Mouse (Mus musculus) kidney, postnatal 0 days (tissue): ENCODE data around the gene AC134908.4. TPM values are rescaled to one million over a fixed set of nuclear protein-coding genes. Genes with fewer than 3 reads are reported as not detected.

ENCODE experiments used
- ATAC-seq: fragments of 200-750 bp; cut with Nextera tagmentation; replicated peaks from 2 replicates; pipeline ENCODE4 v1.8.0; 2017; ENCODE audit warnings: low read depth, moderate number of reproducible peaks, moderate TSS enrichment, moderate library complexity; ENCODE audit not compliant: low FRiP score
- DNase-seq: peaks from one replicate; pipeline ENCODE4 v3.0.0-alpha.2; 2016; ENCODE audit warnings: low spot score
- H3K27ac ChIP-seq: fragments of 300-500 bp; sonication (generic); 2 replicates; pipeline ENCODE4 v1.5.1; 2014; ENCODE audit warnings: mild to moderate bottlenecking
- H3K27me3 ChIP-seq: fragments of 300-500 bp; sonication (generic); 2 replicates; pipeline ENCODE4 v1.6.1; 2014; ENCODE audit warnings: low read length, mixed read lengths; ENCODE audit not compliant: insufficient read depth
- H3K36me3 ChIP-seq: fragments of 300-500 bp; sonication (generic); 2 replicates; pipeline ENCODE4 v1.6.1; 2014; ENCODE audit warnings: low read length, mixed read lengths; ENCODE audit not compliant: insufficient read depth
- H3K4me1 ChIP-seq: fragments of 300-500 bp; sonication (generic); replicated peaks from 2 replicates; pipeline ENCODE4 v1.6.1; 2014; ENCODE audit warnings: antibody characterized with exemption, low read length, mixed read lengths; ENCODE audit not compliant: insufficient read depth
- H3K4me2 ChIP-seq: fragments of 300-500 bp; sonication (generic); 2 replicates; pipeline ENCODE4 v1.6.1; 2014; ENCODE audit warnings: mild to moderate bottlenecking, low read length, moderate library complexity, mixed read lengths
- H3K4me3 ChIP-seq: fragments of 300-500 bp; sonication (generic); replicated peaks from 2 replicates; pipeline ENCODE4 v1.5.1; 2014; ENCODE audit warnings: low read depth, low read length
- H3K9ac ChIP-seq: fragments of 300-500 bp; sonication (generic); 2 replicates; pipeline ENCODE4 v1.6.1; 2014; ENCODE audit warnings: low read depth, low read length
- H3K9me3 ChIP-seq: fragments of 300-500 bp; sonication (generic); replicated peaks from 2 replicates; pipeline ENCODE4 v1.6.1; 2016; ENCODE audit warnings: low read length, inconsistent platforms, mixed read lengths
- CTCF ChIP-seq: IDR thresholded peaks from 2 replicates; pipeline ENCODE4 v1.5.1; 2016; ENCODE audit warnings: antibody characterized with exemption, low read depth, mild to moderate bottlenecking, moderate library complexity
- WGBS: fragments of 180-500 bp; shearing (Covaris S2); extraction: QIAGEN DNeasy Blood & Tissue Kit; methylation state at CpG from one replicate; pipeline ENCODE4 v1.1.7; 2014; 5-methylcytosine and 5-hydroxymethylcytosine counted together
- polyA plus RNA-seq: library from polyadenylated mRNA; unstranded; fragments of >200 nt; fragmentation: Nextera tagmentation; extraction: Ambion mirVana; gene quantifications from 2 replicates; pipeline ENCODE4 v1.2.1, GENCODE M21; 2015

AC134908.4 gene
- polyA plus RNA-seq, 1 experiment from 2014 or later = 0.82 TPM

- Histone ChIP-seq H3K27me3 (no peaks in the 10 kb centered on the region), H3K9me3 (no peaks in the 10 kb centered on the region), H3K9ac (no peak overlapping the region), H3K27ac (no peak overlapping the region), H3K36me3 (peaks cover 36% of the 10 kb centered on the region), H3K4me2 (no peak overlapping the region), H3K4me3 (no peak overlapping the region), H3K4me1 (peaks cover 23% of the 10 kb centered on the region)
- no peak for ATAC-seq
- no peak for TF ChIP-seq CTCF
- DNase-seq = no peak
- WGBS = 96% methylated on average over 6 of the region's 6 CpGs
These were observed 45.1 kb upstream of the AC134908.4 start for GRCm38 (mm10) chr17:25840519-25840918.

GRCm38 (mm10) chr17:25839455-25840235 lies 44.2 kb upstream of the AC134908.4 start:
- H3K9ac ChIP-seq = no peak overlapping the region
- ATAC-seq (no peak), DNase-seq (no peak)
- H3K27me3 ChIP-seq = no peaks in the 10 kb centered on the region
- H3K4me1 ChIP-seq = peaks cover 32% of the 10 kb centered on the region
- peaks cover 40% of the 10 kb centered on the region for H3K36me3 ChIP-seq
- H3K4me3 ChIP-seq = no peak overlapping the region
- H3K27ac ChIP-seq = peak overlapping the region; percentile 26; the same call in 1 of the 2 replicates
- no peak overlapping the region for H3K4me2 ChIP-seq
- no peak for TF ChIP-seq CTCF
- WGBS = 79% methylated on average over 14 of the region's 14 CpGs
- no peaks in the 10 kb centered on the region for H3K9me3 ChIP-seq

- Histone ChIP-seq H3K27ac (peak overlapping the region; percentile 26), H3K9me3 (no peaks in the 10 kb centered on the region), H3K9ac (no peak overlapping the region), H3K27me3 (no peaks in the 10 kb centered on the region), H3K36me3 (peaks cover 42% of the 10 kb centered on the region), H3K4me3 (no peak overlapping the region), H3K4me2 (no peak overlapping the region), H3K4me1 (peaks cover 39% of the 10 kb centered on the region)
- TF ChIP-seq CTCF = no peak
- ATAC-seq (no peak), DNase-seq (no peak)
- WGBS = 93% methylated on average over 4 of the region's 4 CpGs
These were observed 43.4 kb upstream of the AC134908.4 start for GRCm38 (mm10) chr17:25838904-25839303.

GRCm38 (mm10) chr17:25837533-25837932 lies 42.1 kb upstream of the AC134908.4 start:
- Histone ChIP-seq H3K27me3 (no peaks in the 10 kb centered on the region), H3K27ac (peak overlapping the region; percentile 84; the same call in 1 of the 2 replicates), H3K9ac (0 out of 2 replicates have a peak overlapping the region, but pooled peaks have one; percentile 64), H3K36me3 (peaks cover 42% of the 10 kb centered on the region), H3K9me3 (no peaks in the 10 kb centered on the region), H3K4me1 (peaks cover 34% of the 10 kb centered on the region), H3K4me3 (no peak overlapping the region), H3K4me2 (peak overlapping the region; percentile 78; the same call in 1 of the 2 replicates)
- WGBS = 58% methylated on average over 3 of the region's 3 CpGs
- ATAC-seq = no peak
- DNase-seq = no peak
- TF ChIP-seq CTCF = no peak

- H3K9ac ChIP-seq = peak within 1 kb of the TSS; percentile 64
- peak within 1 kb of the TSS; percentile 84 for H3K27ac ChIP-seq
- ATAC-seq (no peak; the same call in 1 of the 2 replicates), DNase-seq (peak; percentile 53)
- no peaks in the 10 kb centered on the region for H3K27me3 ChIP-seq
- H3K36me3 ChIP-seq = peaks cover 38% of the 10 kb centered on the region
- no peak for TF ChIP-seq CTCF
- H3K4me1 ChIP-seq = peaks cover 35% of the 10 kb centered on the region
- H3K4me3 ChIP-seq = peak within 1 kb of the TSS; percentile 34
- peak within 1 kb of the TSS; percentile 78 for H3K4me2 ChIP-seq
- H3K9me3 ChIP-seq = no peaks in the 10 kb centered on the region
- WGBS = 2% methylated on average over 29 of the region's 29 CpGs
These were observed 41.6 kb upstream of the AC134908.4 start, which contains the start of gene Rhbdl1 for GRCm38 (mm10) chr17:25837076-25837410. Rhbdl1 (minus strand) TSS chr17:25837295.

GRCm38 (mm10) chr17:25836397-25837075 lies 41.1 kb upstream of the AC134908.4 start:
- H3K9ac ChIP-seq = peak overlapping the region; percentile 64
- peak overlapping the region; percentile 78 for H3K4me2 ChIP-seq
- H3K9me3 ChIP-seq = no peaks in the 10 kb centered on the region
- 14% methylated on average over 23 of the region's 23 CpGs for WGBS
- H3K4me3 ChIP-seq = peak overlapping the region; percentile 34
- ATAC-seq = no peak; the same call in 1 of the 2 replicates
- TF ChIP-seq CTCF = no peak
- H3K36me3 ChIP-seq = peaks cover 33% of the 10 kb centered on the region
- H3K27me3 ChIP-seq = no peaks in the 10 kb centered on the region
- H3K27ac ChIP-seq = peak overlapping the region; percentile 84
- peaks cover 40% of the 10 kb centered on the region for H3K4me1 ChIP-seq
- DNase-seq = no peak
